Mouse (Mus musculus): ENCODE data around the gene Otop2.

Gene Otop2

GRCm38 (mm10) chr11:115306863-115307262 lies at the start of gene Otop2:
Otop2 (plus strand) TSS chr11:115307163.
- DNase-seq (ENCODE audit: low spot score in 2 of 2): no peak

DNA sequence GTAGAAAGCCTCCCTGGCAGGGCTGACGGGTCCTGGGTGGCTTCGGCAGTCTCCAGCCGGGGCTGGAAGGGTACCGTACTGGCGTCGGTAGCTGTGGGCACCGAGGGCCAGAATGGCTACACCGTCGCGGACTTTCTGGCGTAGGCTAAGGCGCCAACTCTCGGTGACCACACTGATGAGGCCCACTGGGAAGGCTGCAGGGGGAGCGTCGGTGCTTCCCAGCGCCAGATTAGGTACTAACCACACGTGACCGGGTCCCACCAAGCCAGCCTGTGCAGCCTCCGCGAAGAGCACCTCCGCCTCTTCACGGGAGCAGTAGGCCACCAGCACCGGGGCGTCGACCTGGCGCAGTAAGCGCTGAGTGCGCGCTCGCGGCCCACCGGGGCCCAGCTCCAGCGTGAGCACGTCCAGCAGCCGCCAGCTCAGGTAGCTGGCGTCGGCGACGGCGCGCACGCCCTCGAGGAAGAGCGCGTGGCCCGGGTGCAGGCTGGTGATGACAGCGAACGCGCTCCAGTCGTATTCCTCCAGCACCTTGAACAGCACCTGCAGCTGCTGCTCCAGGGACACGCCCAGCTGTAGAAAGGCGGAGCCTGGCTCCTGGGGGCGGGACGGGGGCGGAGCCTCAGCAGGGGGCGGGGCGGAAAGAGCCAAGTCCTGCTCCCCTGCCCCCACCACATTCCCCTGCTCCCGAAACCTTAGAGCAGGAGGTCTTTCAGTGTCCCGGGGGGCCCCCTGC lies 49.0 kb upstream of the Otop2 start:
- no peak for DNase-seq (ENCODE audit: low spot score in 2 of 2)

- no peak for DNase-seq (ENCODE audit: low spot score in 2 of 2)
These were observed 47.8 kb upstream of the Otop2 start for GRCm38 (mm10) chr11:115259134-115259533.

DNA sequence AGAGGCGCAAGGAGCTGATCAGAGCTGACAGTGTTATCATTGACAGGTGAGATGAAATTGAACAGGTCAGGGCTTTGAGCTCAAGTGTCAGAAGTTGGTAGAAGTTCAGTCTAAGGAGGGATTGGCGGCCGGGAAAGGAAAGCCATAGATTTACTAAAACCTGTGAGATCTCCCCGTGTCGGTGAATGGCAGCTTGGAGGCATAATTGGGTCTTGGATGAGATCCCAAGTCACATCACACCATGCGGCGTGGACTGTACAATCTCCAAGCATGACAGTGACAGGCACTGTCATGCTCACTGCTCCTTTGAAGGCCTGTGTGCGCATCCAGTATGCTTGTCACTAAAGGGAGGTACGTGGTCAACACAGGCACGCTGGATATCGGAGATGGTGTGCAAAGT lies 44.0 kb upstream of the Otop2 start:
- DNase-seq (ENCODE audit: low spot score in 2 of 2): no peak

GRCm38 (mm10) chr11:115264136-115264861 lies 42.7 kb upstream of the Otop2 start:
- DNase-seq (ENCODE audit: low spot score in 2 of 2): no peak

- no peak for DNase-seq (ENCODE audit: low spot score in 2 of 2)
These were observed 41.9 kb upstream of the Otop2 start for GRCm38 (mm10) chr11:115264862-115265668.

GRCm38 (mm10) chr11:115265771-115266399 lies 41.1 kb upstream of the Otop2 start:
- no peak for DNase-seq (ENCODE audit: low spot score in 2 of 2)

DNA sequence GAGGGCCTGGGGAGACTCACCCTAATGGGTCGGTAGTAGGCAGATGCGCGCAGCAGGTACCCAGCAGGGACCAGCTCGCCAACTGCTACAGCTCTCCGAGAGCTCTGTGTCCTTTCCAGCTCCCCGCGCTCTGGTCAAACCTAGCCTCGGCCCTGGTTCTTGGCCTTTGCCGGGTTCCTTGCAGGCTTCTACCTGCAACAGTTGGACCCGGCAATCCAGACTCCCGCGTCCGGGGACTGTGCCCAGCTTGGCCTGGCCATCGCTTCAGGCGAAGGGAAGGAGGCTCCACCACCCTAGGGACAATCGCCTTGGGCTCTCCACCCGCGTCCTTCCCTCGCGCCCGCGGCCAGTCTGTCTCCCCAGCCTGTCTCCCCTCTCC lies 40.6 kb upstream of the Otop2 start:
- no peak for DNase-seq (ENCODE audit: low spot score in 2 of 2)

- DNase-seq (ENCODE audit: low spot score in 2 of 2): no peak
These were observed 39.7 kb upstream of the Otop2 start, which contains the start of gene Grin2c for GRCm38 (mm10) chr11:115267061-115267883. Grin2c (minus strand) TSS chr11:115267243.

DNA sequence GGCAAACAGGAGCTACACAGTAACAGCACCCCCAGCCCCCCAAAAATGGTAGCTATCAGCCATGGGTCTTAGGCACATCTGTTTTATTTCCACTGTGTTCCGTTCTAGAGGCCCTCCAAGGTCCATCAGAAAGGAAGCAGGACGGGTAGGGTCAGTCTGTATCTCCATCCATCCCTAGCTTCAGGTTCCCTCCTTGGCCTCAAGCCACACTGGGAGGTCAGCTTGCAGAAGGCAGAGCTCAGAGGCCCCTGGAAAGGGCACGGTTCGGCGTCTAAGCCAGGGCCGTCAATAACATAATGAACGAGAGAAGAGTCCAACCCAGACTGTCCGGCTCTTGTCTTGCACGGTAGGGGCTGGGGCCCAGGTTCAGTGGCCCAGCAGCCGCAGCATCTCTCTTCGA lies 39.0 kb upstream of the Otop2 start:
- DNase-seq (ENCODE audit: low spot score in 2 of 2): no peak

GRCm38 (mm10) chr11:115269330-115270066 lies 37.5 kb upstream of the Otop2 start:
- no peak for DNase-seq (ENCODE audit: low spot score in 2 of 2)

- peak in 1 of 2 experiments; percentile 70 for DNase-seq (ENCODE audit: low spot score in 2 of 2)
These were observed 36.7 kb upstream of the Otop2 start for GRCm38 (mm10) chr11:115270148-115270861.

- no peak for DNase-seq (ENCODE audit: low spot score in 2 of 2)
These were observed 35.9 kb upstream of the Otop2 start for GRCm38 (mm10) chr11:115271052-115271451.

- no peak for DNase-seq (ENCODE audit: low spot score in 2 of 2)
These were observed 35.5 kb upstream of the Otop2 start for GRCm38 (mm10) chr11:115271481-115271880.

DNA sequence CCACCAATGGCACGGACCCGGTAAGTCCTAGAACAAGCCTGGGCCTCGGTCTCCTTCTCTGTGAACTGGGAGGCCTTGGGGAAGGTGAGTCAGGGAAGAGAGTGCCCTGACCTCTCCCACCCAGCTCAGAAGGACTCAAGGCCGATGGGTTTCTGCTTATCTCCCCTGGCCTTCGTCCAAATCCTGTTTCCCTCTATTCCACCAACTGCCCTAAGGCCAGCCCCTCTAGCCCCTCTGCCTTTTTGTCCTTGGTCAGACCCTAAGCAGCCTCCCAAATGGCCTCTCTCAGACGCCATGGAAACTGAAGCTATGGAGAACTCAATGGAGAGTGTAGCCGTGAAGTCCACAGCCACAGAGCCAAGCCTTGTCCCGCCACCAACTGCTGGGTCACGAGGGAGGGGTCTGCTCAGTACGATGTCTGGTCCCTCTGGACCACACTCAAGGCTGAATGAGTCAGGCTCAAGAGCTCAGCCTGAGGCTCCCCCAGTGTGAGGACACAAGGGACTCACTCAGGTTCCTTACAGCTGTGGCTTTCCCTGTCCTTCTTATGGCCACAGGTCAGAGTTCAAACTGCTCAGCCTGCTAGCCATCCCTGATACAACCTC lies 34.0 kb upstream of the Otop2 start:
- no peak for DNase-seq (ENCODE audit: low spot score in 2 of 2)

GRCm38 (mm10) chr11:115273735-115274134 lies 33.2 kb upstream of the Otop2 start:
- DNase-seq (ENCODE audit: low spot score in 2 of 2): no peak

- DNase-seq (ENCODE audit: low spot score in 2 of 2): no peak
These were observed 32.8 kb upstream of the Otop2 start for GRCm38 (mm10) chr11:115274178-115274577.

- DNase-seq (ENCODE audit: low spot score in 2 of 2): no peak
These were observed 32.2 kb upstream of the Otop2 start for GRCm38 (mm10) chr11:115274771-115275170.

- DNase-seq (ENCODE audit: low spot score in 2 of 2): no peak
These were observed 31.5 kb upstream of the Otop2 start for GRCm38 (mm10) chr11:115275509-115275908.
